Mouse (Mus musculus): Measurements from ENCODE around the gene Ttyh2. TPM values are rescaled to one million over a fixed set of nuclear protein-coding genes. Genes with fewer than 3 reads are reported as not detected.
A peak's percentile ranks its signal among the peaks of the same experiment; 100 is the strongest.

Ttyh2 gene
- polyA plus RNA-seq, 1 experiment from 2014 or later: 11.4 TPM

- H3K4me2 ChIP-seq (ENCODE audit: low read depth, low read length): no peak overlapping the region
- no peak overlapping the region for H3K4me3 ChIP-seq (ENCODE audit: low read length)
- no peaks in the 10 kb centered on the region for H3K36me3 ChIP-seq (ENCODE audit: control insufficient read depth, insufficient read depth)
- peaks cover 18% of the 10 kb centered on the region for H3K4me1 ChIP-seq (ENCODE audit: control insufficient read depth, insufficient read depth, low read length)
- no peak for ATAC-seq (replicated peaks; ENCODE audit: extremely low read depth, insufficient read depth, low FRiP score)
- H3K9ac ChIP-seq (ENCODE audit: low read length): no peak overlapping the region
- no peaks in the 10 kb centered on the region for H3K9me3 ChIP-seq (replicated peaks; ENCODE audit: control insufficient read depth, low read length)
- WGBS: 91% methylated on average over 13 of the region's 13 CpGs
- H3K27ac ChIP-seq (ENCODE audit: low read length): no peak overlapping the region
- no peaks in the 10 kb centered on the region for H3K27me3 ChIP-seq (ENCODE audit: control insufficient read depth, insufficient read depth, low read length)
Observed at GRCm38 (mm10) chr11:114682321-114682900, 7.2 kb downstream of the Ttyh2 start.

- Histone ChIP-seq H3K4me3 (ENCODE audit: low read length) (no peak overlapping the region), H3K9ac (ENCODE audit: low read length) (no peak overlapping the region), H3K9me3 (replicated peaks; ENCODE audit: control insufficient read depth, low read length) (no peaks in the 10 kb centered on the region), H3K36me3 (ENCODE audit: control insufficient read depth, insufficient read depth) (no peaks in the 10 kb centered on the region), H3K4me2 (ENCODE audit: low read depth, low read length) (no peak overlapping the region), H3K27ac (ENCODE audit: low read length) (no peak overlapping the region), H3K4me1 (ENCODE audit: control insufficient read depth, insufficient read depth, low read length) (peaks cover 18% of the 10 kb centered on the region), H3K27me3 (ENCODE audit: control insufficient read depth, insufficient read depth, low read length) (no peaks in the 10 kb centered on the region)
- WGBS: 81% methylated on average over 10 of the region's 10 CpGs
- no peak for ATAC-seq (replicated peaks; ENCODE audit: extremely low read depth, insufficient read depth, low FRiP score)
Observed at GRCm38 (mm10) chr11:114683029-114683721, 7.9 kb downstream of the Ttyh2 start.

GRCm38 (mm10) chr11:114683722-114684621, 8.7 kb downstream of the Ttyh2 start:
- H3K27ac ChIP-seq (ENCODE audit: low read length): no peak overlapping the region
- no peaks in the 10 kb centered on the region for H3K9me3 ChIP-seq (replicated peaks; ENCODE audit: control insufficient read depth, low read length)
- H3K4me1 ChIP-seq (ENCODE audit: control insufficient read depth, insufficient read depth, low read length): peaks cover 18% of the 10 kb centered on the region
- H3K9ac ChIP-seq (ENCODE audit: low read length): no peak overlapping the region
- H3K27me3 ChIP-seq (ENCODE audit: control insufficient read depth, insufficient read depth, low read length): no peaks in the 10 kb centered on the region
- no peak overlapping the region for H3K4me3 ChIP-seq (ENCODE audit: low read length)
- WGBS: 67% methylated on average over 19 of the region's 20 CpGs
- no peak for ATAC-seq (replicated peaks; ENCODE audit: extremely low read depth, insufficient read depth, low FRiP score)
- H3K36me3 ChIP-seq (ENCODE audit: control insufficient read depth, insufficient read depth): no peaks in the 10 kb centered on the region
- H3K4me2 ChIP-seq (ENCODE audit: low read depth, low read length): no peak overlapping the region

- 65% methylated on average over 14 of the region's 14 CpGs for WGBS
- no peak overlapping the region for H3K4me2 ChIP-seq (ENCODE audit: low read depth, low read length)
- H3K9ac ChIP-seq (ENCODE audit: low read length): no peak overlapping the region
- H3K4me1 ChIP-seq (ENCODE audit: control insufficient read depth, insufficient read depth, low read length): peaks cover 10% of the 10 kb centered on the region
- ATAC-seq (replicated peaks; ENCODE audit: extremely low read depth, insufficient read depth, low FRiP score): 0 out of 2 replicates have a peak, but pooled peaks have one; percentile 7
- H3K27me3 ChIP-seq (ENCODE audit: control insufficient read depth, insufficient read depth, low read length): no peaks in the 10 kb centered on the region
- H3K36me3 ChIP-seq (ENCODE audit: control insufficient read depth, insufficient read depth): no peaks in the 10 kb centered on the region
- no peaks in the 10 kb centered on the region for H3K9me3 ChIP-seq (replicated peaks; ENCODE audit: control insufficient read depth, low read length)
- H3K27ac ChIP-seq (ENCODE audit: low read length): no peak overlapping the region
- H3K4me3 ChIP-seq (ENCODE audit: low read length): no peak overlapping the region
Observed at GRCm38 (mm10) chr11:114684627-114685373, 9.6 kb downstream of the Ttyh2 start.

- Histone ChIP-seq H3K4me3 (ENCODE audit: low read length) (no peak overlapping the region), H3K27ac (ENCODE audit: low read length) (no peak overlapping the region), H3K36me3 (ENCODE audit: control insufficient read depth, insufficient read depth) (no peaks in the 10 kb centered on the region), H3K4me1 (ENCODE audit: control insufficient read depth, insufficient read depth, low read length) (peaks cover 8% of the 10 kb centered on the region), H3K4me2 (ENCODE audit: low read depth, low read length) (no peak overlapping the region), H3K9ac (ENCODE audit: low read length) (no peak overlapping the region), H3K9me3 (replicated peaks; ENCODE audit: control insufficient read depth, low read length) (no peaks in the 10 kb centered on the region), H3K27me3 (ENCODE audit: control insufficient read depth, insufficient read depth, low read length) (no peaks in the 10 kb centered on the region)
- no peak for ATAC-seq (replicated peaks; ENCODE audit: extremely low read depth, insufficient read depth, low FRiP score)
- WGBS: 66% methylated on average over 9 of the region's 9 CpGs
Observed at GRCm38 (mm10) chr11:114685526-114686040, 10.4 kb downstream of the Ttyh2 start.

- peaks cover 8% of the 10 kb centered on the region for H3K4me1 ChIP-seq (ENCODE audit: control insufficient read depth, insufficient read depth, low read length)
- no peak for ATAC-seq (replicated peaks; ENCODE audit: extremely low read depth, insufficient read depth, low FRiP score)
- H3K27ac ChIP-seq (ENCODE audit: low read length): no peak overlapping the region
- H3K27me3 ChIP-seq (ENCODE audit: control insufficient read depth, insufficient read depth, low read length): no peaks in the 10 kb centered on the region
- no peak overlapping the region for H3K4me2 ChIP-seq (ENCODE audit: low read depth, low read length)
- no peak overlapping the region for H3K9ac ChIP-seq (ENCODE audit: low read length)
- WGBS: 95% methylated on average over 16 of the region's 16 CpGs
- H3K4me3 ChIP-seq (ENCODE audit: low read length): no peak overlapping the region
- H3K36me3 ChIP-seq (ENCODE audit: control insufficient read depth, insufficient read depth): no peaks in the 10 kb centered on the region
- H3K9me3 ChIP-seq (replicated peaks; ENCODE audit: control insufficient read depth, low read length): no peaks in the 10 kb centered on the region
Observed at GRCm38 (mm10) chr11:114686221-114686959, 11.2 kb downstream of the Ttyh2 start.

DNA sequence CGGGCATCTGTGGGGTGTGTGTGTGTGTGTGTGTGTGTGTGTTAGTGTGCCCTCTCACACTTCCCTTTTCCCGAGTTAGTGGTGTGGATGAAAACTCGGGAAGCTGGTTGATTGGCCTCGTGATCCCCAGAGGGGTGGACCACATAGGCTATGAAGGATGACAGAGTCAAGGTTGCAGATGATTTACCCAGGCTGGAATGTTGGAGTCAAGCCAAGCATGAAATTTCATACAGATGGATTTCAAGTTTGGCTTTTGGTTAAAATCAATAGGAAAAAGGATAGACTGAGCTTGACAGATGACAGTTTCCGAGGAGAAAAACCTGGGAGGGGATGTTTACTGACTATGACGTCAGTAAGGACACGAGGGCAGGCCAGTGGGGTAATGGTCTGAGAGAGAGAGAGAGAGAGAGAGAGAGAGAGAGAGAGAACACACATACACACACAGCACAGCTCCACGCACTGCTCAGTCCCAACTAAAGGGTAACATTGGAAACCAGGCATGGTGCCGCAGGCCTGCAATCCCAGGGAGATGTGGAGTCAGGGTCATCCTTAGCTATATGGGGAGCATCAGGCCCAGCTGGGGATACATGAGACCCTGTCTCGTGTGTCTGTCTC, 12.4 kb downstream of the Ttyh2 start:
- Histone ChIP-seq H3K27me3 (ENCODE audit: control insufficient read depth, insufficient read depth, low read length) (no peaks in the 10 kb centered on the region), H3K9me3 (replicated peaks; ENCODE audit: control insufficient read depth, low read length) (no peaks in the 10 kb centered on the region), H3K4me2 (ENCODE audit: low read depth, low read length) (no peak overlapping the region), H3K4me1 (ENCODE audit: control insufficient read depth, insufficient read depth, low read length) (peaks cover 8% of the 10 kb centered on the region), H3K9ac (ENCODE audit: low read length) (no peak overlapping the region), H3K4me3 (ENCODE audit: low read length) (no peak overlapping the region), H3K27ac (ENCODE audit: low read length) (no peak overlapping the region), H3K36me3 (ENCODE audit: control insufficient read depth, insufficient read depth) (no peaks in the 10 kb centered on the region)
- ATAC-seq (replicated peaks; ENCODE audit: extremely low read depth, insufficient read depth, low FRiP score): no peak
- 48% methylated on average over 10 of the region's 10 CpGs for WGBS

DNA sequence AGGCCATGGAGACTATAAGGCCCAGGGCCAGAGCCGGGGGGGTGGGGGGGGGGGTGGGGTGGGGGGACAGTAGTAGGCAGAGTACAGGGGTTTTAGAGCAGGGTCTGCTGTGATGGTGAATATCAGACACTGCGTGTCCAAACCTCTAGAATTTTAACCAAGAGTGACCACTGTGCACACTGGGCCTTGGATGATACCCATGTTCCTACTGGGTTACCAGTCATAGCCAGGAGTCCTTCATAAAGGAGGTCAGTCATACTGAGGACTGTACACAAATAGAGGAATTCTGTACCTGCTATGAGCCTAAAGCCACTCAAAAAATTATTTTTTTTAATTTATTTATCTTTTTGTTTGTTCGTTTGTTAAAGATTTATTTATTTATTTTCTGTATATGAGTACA, 13.5 kb downstream of the Ttyh2 start:
- Histone ChIP-seq H3K4me2 (ENCODE audit: low read depth, low read length) (no peak overlapping the region), H3K27ac (ENCODE audit: low read length) (no peak overlapping the region), H3K9ac (ENCODE audit: low read length) (no peak overlapping the region), H3K36me3 (ENCODE audit: control insufficient read depth, insufficient read depth) (no peaks in the 10 kb centered on the region), H3K9me3 (replicated peaks; ENCODE audit: control insufficient read depth, low read length) (no peaks in the 10 kb centered on the region), H3K4me1 (ENCODE audit: control insufficient read depth, insufficient read depth, low read length) (peaks cover 8% of the 10 kb centered on the region), H3K27me3 (ENCODE audit: control insufficient read depth, insufficient read depth, low read length) (no peaks in the 10 kb centered on the region), H3K4me3 (ENCODE audit: low read length) (no peak overlapping the region)
- ATAC-seq (replicated peaks; ENCODE audit: extremely low read depth, insufficient read depth, low FRiP score): no peak
- WGBS: 93% methylated on average over 2 of the region's 3 CpGs
